Mouse (Mus musculus) small intestine, adult 2 months (tissue): Measurements from ENCODE around the gene Mapk8. TPM values are rescaled to one million over a fixed set of nuclear protein-coding genes. Genes with fewer than 3 reads are reported as not detected.
"Not testable (repeated sequence)": the region's sequence is repeated elsewhere in the genome, so short reads cannot be mapped to it uniquely, and the experiment has no call there.

Experiments
- H3K27ac ChIP-seq: fragments of 200-500 bp; 2 replicates; pipeline ENCODE4 v1.5.1; 2012; ENCODE audit warnings: low read depth, low read length, control low read depth, inconsistent platforms; ENCODE audit not compliant: insufficient read depth
- H3K27me3 ChIP-seq: fragments of 200-500 bp; 2 replicates; pipeline ENCODE4 v1.6.1; 2012; ENCODE audit warnings: mild to moderate bottlenecking, moderate library complexity, low read length, inconsistent platforms; ENCODE audit not compliant: control insufficient read depth, insufficient read depth
- H3K36me3 ChIP-seq: fragments of 200-500 bp; 2 replicates; pipeline ENCODE4 v1.6.1; 2012; ENCODE audit warnings: mild to moderate bottlenecking, low read length, control low read depth, inconsistent platforms; ENCODE audit not compliant: control insufficient read depth, insufficient read depth
- H3K4me1 ChIP-seq: fragments of 200-500 bp; 2 replicates; pipeline ENCODE4 v1.6.1; 2012; ENCODE audit warnings: low read length, inconsistent platforms, mixed read lengths; ENCODE audit not compliant: control insufficient read depth, insufficient read depth, insufficient read length
- H3K4me3 ChIP-seq: fragments of 200-500 bp; 2 replicates; pipeline ENCODE4 v1.5.1; 2012; ENCODE audit warnings: low read depth, mild to moderate bottlenecking, control low read depth, inconsistent platforms, low read length, moderate library complexity
- CTCF ChIP-seq: fragments of 200-500 bp; IDR thresholded peaks from 2 replicates; pipeline ENCODE4 v1.5.1; 2012; ENCODE audit warnings: low read depth, mild to moderate bottlenecking, control low read depth, inconsistent platforms, low read length, moderate library complexity, mixed read lengths; ENCODE audit not compliant: insufficient replicate concordance, insufficient read length; ENCODE audit errors: extremely low read depth
- POLR2A ChIP-seq: fragments of 200-500 bp; IDR thresholded peaks from 2 replicates; pipeline ENCODE4 v1.6.1; 2012; ENCODE audit warnings: low read depth, mild to moderate bottlenecking, control low read depth, inconsistent platforms, low read length, moderate library complexity
- WGBS: fragments of 180-500 bp; shearing (Covaris S2); methylation state at CpG from one replicate; pipeline ENCODE4 v1.1.7; 2018; 5-methylcytosine and 5-hydroxymethylcytosine counted together
- polyA plus RNA-seq: library from polyadenylated mRNA; depleted of rRNA; stranded (reverse); fragments of >200 nt; gene quantifications from 2 replicates; pipeline ENCODE4 v1.2.3, GENCODE M21; 2012

Gene Mapk8
- polyA plus RNA-seq, 1 experiment = 11.8 TPM

GRCm38 (mm10) chr14:33443780-33444179 lies 3.2 kb downstream of the Mapk8 start:
- 16% methylated on average over 2 of the region's 2 CpGs for WGBS
- TF ChIP-seq CTCF (no peak), POLR2A (no peak)
- Histone ChIP-seq H3K4me1 (peaks cover 3% of the 10 kb centered on the region), H3K27me3 (no peaks in the 10 kb centered on the region), H3K36me3 (no peaks in the 10 kb centered on the region), H3K4me3 (no peak overlapping the region), H3K27ac (peak overlapping the region; percentile 80)

- H3K27ac ChIP-seq, H3K36me3 ChIP-seq, H3K4me1 ChIP-seq, H3K4me3 ChIP-seq, H3K27me3 ChIP-seq: not testable (repeated sequence)
- 96% methylated on average over 4 of the region's 4 CpGs for WGBS
These were observed 14.5 kb downstream of the Mapk8 start for GRCm38 (mm10) chr14:33432485-33432884.

- Histone ChIP-seq H3K27me3 (no peaks in the 10 kb centered on the region), H3K4me3 (no peak overlapping the region), H3K4me1 (no peaks in the 10 kb centered on the region), H3K36me3 (no peaks in the 10 kb centered on the region), H3K27ac (no peak overlapping the region)
- no peak for TF ChIP-seq POLR2A
- TF ChIP-seq CTCF = no peak
These were observed 22.8 kb downstream of the Mapk8 start for GRCm38 (mm10) chr14:33424124-33424523.

GRCm38 (mm10) chr14:33423003-33423402 lies 24.0 kb downstream of the Mapk8 start:
- TF ChIP-seq CTCF (no peak), POLR2A (no peak)
- Histone ChIP-seq H3K4me1 (no peaks in the 10 kb centered on the region), H3K27me3 (no peaks in the 10 kb centered on the region), H3K4me3 (no peak overlapping the region), H3K27ac (no peak overlapping the region), H3K36me3 (no peaks in the 10 kb centered on the region)
- WGBS = 80% methylated on average over 1 of the region's 1 CpGs

- Histone ChIP-seq H3K36me3 (no peaks in the 10 kb centered on the region), H3K27ac (no peak overlapping the region), H3K27me3 (no peaks in the 10 kb centered on the region), H3K4me1 (no peaks in the 10 kb centered on the region), H3K4me3 (no peak overlapping the region)
- 91% methylated on average over 3 of the region's 3 CpGs for WGBS
- TF ChIP-seq POLR2A (no peak), CTCF (no peak)
These were observed 28.5 kb downstream of the Mapk8 start for GRCm38 (mm10) chr14:33418311-33418909.

GRCm38 (mm10) chr14:33415746-33416145 lies 31.2 kb downstream of the Mapk8 start:
- TF ChIP-seq POLR2A (no peak), CTCF (no peak)
- no peak overlapping the region for H3K27ac ChIP-seq
- no peak overlapping the region for H3K4me3 ChIP-seq
- H3K36me3 ChIP-seq = no peaks in the 10 kb centered on the region
- WGBS = 79% methylated on average over 1 of the region's 1 CpGs
- H3K27me3 ChIP-seq = no peaks in the 10 kb centered on the region
- H3K4me1 ChIP-seq = peaks cover 2% of the 10 kb centered on the region; the same call in 1 of the 2 replicates

- Histone ChIP-seq H3K27me3 (no peaks in the 10 kb centered on the region), H3K4me1 (no peaks in the 10 kb centered on the region), H3K4me3 (no peak overlapping the region), H3K36me3 (peaks cover 7% of the 10 kb centered on the region), H3K27ac (no peak overlapping the region)
- peak; percentile 38; the same call in 1 of the 2 replicates for TF ChIP-seq CTCF
- TF ChIP-seq POLR2A = no peak
- WGBS = 94% methylated on average over 1 of the region's 1 CpGs
These were observed 44.6 kb downstream of the Mapk8 start for GRCm38 (mm10) chr14:33402331-33402730.

- Histone ChIP-seq H3K27ac (no peak overlapping the region), H3K36me3 (peaks cover 7% of the 10 kb centered on the region), H3K4me3 (no peak overlapping the region), H3K4me1 (no peaks in the 10 kb centered on the region), H3K27me3 (no peaks in the 10 kb centered on the region)
- TF ChIP-seq CTCF = no peak
- WGBS = 87% methylated on average over 3 of the region's 3 CpGs
These were observed 46.9 kb downstream of the Mapk8 start for GRCm38 (mm10) chr14:33400019-33400418.
